Mouse (Mus musculus) retina, embryonic 14.5 days (tissue): Measurements from ENCODE around the gene Zfp984.
"Not testable (repeated sequence)": the region's sequence is repeated elsewhere in the genome, so short reads cannot be mapped to it uniquely, and the experiment has no call there.

Experiments
- DNase-seq: peaks from one replicate; pipeline ENCODE4 v3.0.0-alpha.2; 2015; ENCODE audit warnings: low spot score

Gene Zfp984

GRCm38 (mm10) chr4:147809292-147809965, at the start of gene Zfp984:
Zfp984 (minus strand) TSS chr4:147809788.
- peak; percentile 41 for DNase-seq

- DNase-seq, result no peak
Observed at GRCm38 (mm10) chr4:147850776-147851175, 41.2 kb upstream of the Zfp984 start.

GRCm38 (mm10) chr4:147848584-147848991, 39.0 kb upstream of the Zfp984 start:
- DNase-seq, result no peak

GRCm38 (mm10) chr4:147847614-147848583, 38.3 kb upstream of the Zfp984 start, which contains the start of gene Zfp933:
Zfp933 (minus strand) TSS chr4:147848366.
- peak; percentile 94 for DNase-seq

- DNase-seq, result no peak
Observed at GRCm38 (mm10) chr4:147842871-147843270, 33.3 kb upstream of the Zfp984 start.

GRCm38 (mm10) chr4:147839282-147839681, 29.7 kb upstream of the Zfp984 start:
- DNase-seq, result not testable (repeated sequence)

GRCm38 (mm10) chr4:147824389-147824788, 14.8 kb upstream of the Zfp984 start:
- no peak for DNase-seq

- DNase-seq, result not testable (repeated sequence)
Observed at GRCm38 (mm10) chr4:147821414-147821813, 11.8 kb upstream of the Zfp984 start.

GRCm38 (mm10) chr4:147819659-147820058, 10.1 kb upstream of the Zfp984 start:
- not testable (repeated sequence) for DNase-seq

GRCm38 (mm10) chr4:147814592-147815167, 5.1 kb upstream of the Zfp984 start:
- DNase-seq, result peak; percentile 51

- no peak for DNase-seq
Observed at GRCm38 (mm10) chr4:147813249-147813765, 3.7 kb upstream of the Zfp984 start.

GRCm38 (mm10) chr4:147809966-147810304, 347 bp upstream of the Zfp984 start:
- not testable (repeated sequence) for DNase-seq

- not testable (repeated sequence) for DNase-seq
Observed at GRCm38 (mm10) chr4:147808483-147808882, 1.1 kb downstream of the Zfp984 start.

GRCm38 (mm10) chr4:147795308-147795707, 14.3 kb downstream of the Zfp984 start:
- not testable (repeated sequence) for DNase-seq

GRCm38 (mm10) chr4:147794026-147794665, 15.4 kb downstream of the Zfp984 start:
- not testable (repeated sequence) for DNase-seq

GRCm38 (mm10) chr4:147793390-147793916, 16.1 kb downstream of the Zfp984 start:
- DNase-seq, result not testable (repeated sequence)

- not testable (repeated sequence) for DNase-seq
Observed at GRCm38 (mm10) chr4:147791729-147792128, 17.9 kb downstream of the Zfp984 start.

- DNase-seq, result not testable (repeated sequence)
Observed at GRCm38 (mm10) chr4:147746255-147746654, 63.3 kb downstream of the Zfp984 start.

GRCm38 (mm10) chr4:147738636-147739369, 70.8 kb downstream of the Zfp984 start:
- DNase-seq, result not testable (repeated sequence)
